Mouse (Mus musculus): Measurements from ENCODE around the gene Ppm1g.

GRCm38 (mm10) chr5:31198616-31199320, 21.7 kb downstream of the Ppm1g start:
- TF ChIP-seq POLR2A (IDR thresholded peaks at IDR 0.05; ENCODE audit: borderline replicate concordance, extremely low read depth, low read depth, low read length), result no peak
- TF ChIP-seq CTCF (IDR thresholded peaks at IDR 0.05; ENCODE audit: insufficient read depth, low read length), result no peak

Measured in lung, adult 2 months (tissue).